Mouse (Mus musculus) effector memory CD4-positive, alpha-beta T cell, adult 7 months (primary cell): ENCODE measurements around the gene Hapln1. TPM values are rescaled to one million over a fixed set of nuclear protein-coding genes. Genes with fewer than 3 reads are reported as not detected.

ENCODE experiments used
- polyA plus RNA-seq: library from polyadenylated mRNA; unstranded; fragments of 100-300 nt; shearing (Covaris generic); gene quantifications from one replicate; pipeline ENCODE4 v1.2.1, GENCODE M21; 2017

Hapln1 gene
- polyA plus RNA-seq = not detected

DNA sequence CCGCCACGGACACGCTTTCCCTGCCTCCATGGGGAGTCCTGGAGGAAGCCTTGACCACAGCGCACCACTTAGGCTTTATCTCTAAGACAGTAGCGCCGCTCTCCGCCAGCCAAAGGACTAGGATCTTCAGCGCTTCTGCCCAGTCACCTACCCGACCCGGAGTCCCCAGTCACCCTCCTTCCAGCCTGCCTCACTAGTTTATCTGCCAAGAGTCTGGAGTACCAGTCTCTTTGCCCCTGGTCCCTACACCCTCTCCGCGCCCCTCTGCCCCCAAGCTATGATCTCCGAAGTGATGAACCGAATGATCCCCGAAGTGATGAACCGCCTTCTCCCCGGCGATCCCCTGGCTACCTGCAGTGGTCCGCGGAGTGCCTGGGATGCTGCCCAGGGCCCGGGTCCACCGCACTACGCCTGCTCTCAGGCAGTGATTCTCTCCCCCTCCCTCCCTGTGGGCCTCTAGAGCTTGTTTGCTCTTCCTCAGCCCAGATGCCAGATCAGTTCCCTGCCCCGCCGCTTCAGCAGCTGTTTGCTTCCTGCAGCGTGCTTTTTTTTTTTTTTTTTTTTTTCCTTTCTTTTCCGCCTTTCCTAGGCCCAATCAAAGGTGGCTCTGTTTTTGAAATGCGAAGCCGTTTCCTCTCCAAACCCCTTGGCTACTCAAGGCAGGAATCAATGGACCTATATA, at the start of gene Hapln1:
Gene Hapln1, plus strand, starts transcription at position 592 of the 682 bp plus-strand sequence.

Other genes with a start within 250 kb of the Hapln1 start
- 0.41 TPM for gene Vcan, start 202.7 kb downstream of the Hapln1 start, polyA plus RNA-seq